Mouse (Mus musculus): ENCODE measurements at regions not wholly inside any gene's neighbourhood (a gene's known extent, or its start where the extent isn't known, plus 50 kb on each side); places are given as distances from the start of the nearest gene placed in this dataset.

DNA sequence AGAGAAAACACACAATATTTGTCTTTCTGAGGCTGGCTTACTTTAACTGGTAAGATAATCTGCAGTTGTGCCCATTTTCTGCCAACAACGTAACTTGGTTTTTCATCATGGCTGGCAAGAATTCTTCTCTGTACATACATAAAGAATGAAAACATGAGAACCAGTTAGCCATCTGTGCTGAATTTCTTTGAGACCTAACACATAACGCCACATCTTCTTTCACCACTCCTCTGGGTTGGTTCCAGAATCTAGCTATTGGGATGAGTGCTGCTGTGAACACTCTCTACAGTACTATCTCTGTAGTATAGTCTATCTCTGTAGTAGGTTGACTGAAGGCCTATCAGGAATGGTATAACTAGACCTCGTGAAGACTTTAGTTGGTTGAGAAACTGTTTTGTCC, 132.1 kb downstream of the 1700020N01Rik start:
- no peak for DNase-seq

DNA sequence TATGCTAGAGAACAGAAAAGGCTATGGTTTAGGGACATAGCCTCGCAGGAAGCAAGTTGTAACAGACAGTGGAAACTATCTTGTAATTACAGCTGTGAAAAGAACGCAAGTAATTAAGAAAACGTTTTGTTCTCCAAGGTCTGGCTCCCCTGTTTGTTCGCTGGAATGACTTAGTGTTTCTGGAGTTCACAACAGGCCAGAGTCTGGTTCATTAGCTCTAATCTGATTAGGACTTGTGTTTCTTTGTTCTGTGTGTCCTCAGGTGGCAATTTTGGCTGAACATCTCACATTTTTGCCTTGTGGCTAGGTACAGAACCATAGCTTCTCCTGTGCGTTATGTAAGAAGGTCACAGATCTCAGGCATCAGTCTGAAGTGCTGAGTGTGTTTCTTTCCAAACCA, 141.7 kb upstream of the Sgk1 start:
- peak in 1 of 2 experiments; percentile 8 for DNase-seq

DNA sequence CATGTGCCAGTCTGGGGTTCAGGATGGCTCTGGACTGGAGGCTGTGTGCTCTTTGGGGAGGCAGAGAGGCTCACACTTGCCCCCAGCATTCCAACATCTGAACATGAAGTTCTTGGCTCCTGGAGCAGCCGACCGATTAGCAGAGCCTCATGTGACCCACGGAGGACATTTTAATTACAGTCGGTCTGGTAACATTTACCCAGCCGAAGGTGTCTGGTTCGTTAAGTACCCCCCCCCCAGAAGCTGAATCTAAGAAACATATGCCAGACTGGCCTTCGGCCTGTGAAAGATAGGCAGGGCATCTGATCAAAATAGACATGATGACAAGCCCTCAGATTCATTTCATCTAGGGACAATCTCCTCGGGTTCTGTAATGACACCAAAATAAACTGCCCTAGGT, 140.4 kb upstream of the Sgk1 start:
- DNase-seq, result peak; percentile 20 to 37

DNA sequence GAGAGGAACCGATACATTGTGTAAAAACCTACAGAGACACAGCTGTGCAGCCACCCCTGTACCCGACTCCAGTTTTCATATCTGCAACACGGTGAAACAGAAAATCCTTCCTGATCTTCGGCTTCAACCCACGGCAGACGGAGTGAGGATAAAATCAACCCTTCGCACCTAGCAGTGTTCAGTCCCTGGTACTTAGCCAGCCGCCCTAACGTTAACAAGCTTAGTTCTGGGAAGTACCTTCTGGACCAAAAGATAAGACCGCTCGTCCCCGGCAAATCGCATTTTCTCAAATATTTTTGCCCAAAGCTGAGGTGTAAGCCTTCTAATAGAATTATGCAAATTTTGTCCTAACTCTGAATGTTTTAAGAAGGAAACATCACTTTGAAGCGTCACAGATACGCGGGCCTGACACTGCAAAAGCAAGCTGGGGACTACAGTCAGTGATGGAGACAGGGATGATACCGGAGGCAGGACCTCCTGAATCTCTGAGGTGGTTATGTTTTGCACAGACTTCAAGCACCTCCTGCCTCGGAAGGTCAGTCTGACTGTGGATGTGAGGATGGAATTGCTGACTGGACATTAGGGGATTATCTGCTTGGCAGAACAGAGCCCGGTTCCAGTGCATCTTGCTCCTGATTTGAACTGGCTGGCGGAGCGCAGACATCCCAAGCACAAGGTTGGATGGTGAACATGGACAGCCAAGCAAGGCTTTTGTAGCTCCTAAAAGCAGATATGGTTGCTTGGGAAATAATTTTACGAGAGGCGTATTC, 139.8 kb upstream of the Sgk1 start:
- no peak for DNase-seq

DNA sequence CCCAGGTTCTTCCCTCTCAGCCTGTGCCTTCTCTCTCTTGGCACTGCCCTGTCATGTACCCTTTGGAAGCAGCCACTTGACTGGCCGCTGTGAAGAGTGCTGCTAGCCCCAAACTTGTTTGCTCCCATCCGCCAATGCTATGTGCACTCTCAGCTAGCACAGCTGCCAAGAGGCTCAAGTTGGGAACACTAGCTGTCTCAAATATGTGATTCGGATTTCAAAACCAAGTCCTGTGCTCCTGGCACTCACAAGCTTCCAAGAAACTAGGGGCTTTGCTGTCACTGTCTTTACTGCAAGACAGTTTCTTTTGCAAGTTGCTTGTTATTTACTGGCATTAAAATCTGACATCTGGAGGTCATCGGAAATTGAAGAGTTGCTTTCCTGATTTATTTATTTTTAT, 138.6 kb upstream of the Sgk1 start:
- peak in 1 of 2 experiments; percentile 37 for DNase-seq

DNA sequence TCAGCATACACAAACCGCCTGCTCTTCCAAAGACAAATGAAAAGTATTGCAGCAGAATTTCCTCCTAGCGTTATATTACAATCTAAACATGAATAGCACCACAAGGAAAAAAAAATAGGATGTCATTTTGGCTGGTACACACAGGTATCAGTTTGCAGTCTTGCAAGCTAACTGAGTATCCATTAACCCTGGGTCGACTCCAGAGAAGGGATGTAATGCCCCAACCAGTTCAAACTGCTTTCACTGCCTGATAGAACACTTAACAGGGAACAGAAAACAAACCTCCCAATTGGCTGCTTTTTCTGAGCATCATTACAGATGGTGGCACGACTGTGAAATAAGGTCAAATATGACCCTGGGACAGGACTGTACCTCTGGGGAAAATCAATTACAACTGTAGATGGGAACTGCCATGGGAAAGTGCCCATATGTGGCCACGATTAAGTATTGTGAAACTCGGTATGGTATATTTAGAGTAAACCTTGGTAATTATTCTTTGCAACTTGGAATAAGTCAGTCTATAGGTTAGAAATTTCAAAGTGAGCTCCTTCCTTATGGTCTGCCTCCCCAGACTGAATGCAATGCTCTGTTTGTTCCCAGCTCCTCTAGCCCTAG, 137.5 kb upstream of the Sgk1 start:
- no peak for DNase-seq

DNA sequence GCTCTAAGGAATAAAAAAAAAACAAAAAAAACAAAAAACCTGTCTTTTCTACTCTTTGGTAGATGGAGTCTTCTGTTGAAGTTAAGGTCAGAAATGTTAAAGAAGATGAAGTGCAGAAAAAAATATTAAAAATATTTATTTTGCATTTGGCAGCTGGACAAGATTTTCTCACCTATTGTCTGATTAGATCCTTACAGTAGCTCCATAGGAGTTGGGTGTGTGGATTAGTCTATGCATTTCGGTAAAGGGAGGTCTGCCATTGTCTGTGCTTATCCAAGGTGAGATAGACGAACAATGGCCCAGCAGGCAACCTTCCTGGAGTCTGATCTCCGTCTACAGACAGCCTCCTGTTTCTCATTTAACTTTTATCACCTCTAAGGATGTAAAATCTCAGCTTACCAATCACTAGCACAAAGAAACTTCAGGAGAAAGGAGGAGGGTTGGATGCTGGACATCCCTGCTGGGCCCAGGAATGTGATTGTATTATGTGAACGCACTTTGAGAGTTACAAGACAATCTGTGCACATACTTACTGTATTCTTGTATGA, 136.0 kb upstream of the Sgk1 start:
- DNase-seq, result no peak

DNA sequence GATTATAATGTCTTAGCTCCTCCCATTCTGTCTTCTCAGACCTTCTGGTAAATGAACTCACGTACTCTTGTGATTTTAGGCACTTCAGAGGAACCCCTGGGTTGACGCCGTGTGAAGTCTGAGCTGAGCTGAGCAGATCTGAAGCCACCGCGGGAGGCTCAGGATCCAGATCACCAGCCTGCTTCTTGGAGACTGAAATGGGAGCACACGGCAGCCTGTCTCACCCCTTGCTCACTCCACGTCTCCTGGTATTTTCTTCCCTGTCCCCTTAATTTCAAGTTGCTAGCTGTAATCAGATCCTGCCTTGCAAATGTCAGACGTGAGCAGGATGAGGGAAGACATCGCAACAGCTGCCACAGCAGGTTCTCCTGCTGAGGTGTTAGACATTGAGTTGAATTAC, 135.3 kb upstream of the Sgk1 start:
- DNase-seq, result no peak

DNA sequence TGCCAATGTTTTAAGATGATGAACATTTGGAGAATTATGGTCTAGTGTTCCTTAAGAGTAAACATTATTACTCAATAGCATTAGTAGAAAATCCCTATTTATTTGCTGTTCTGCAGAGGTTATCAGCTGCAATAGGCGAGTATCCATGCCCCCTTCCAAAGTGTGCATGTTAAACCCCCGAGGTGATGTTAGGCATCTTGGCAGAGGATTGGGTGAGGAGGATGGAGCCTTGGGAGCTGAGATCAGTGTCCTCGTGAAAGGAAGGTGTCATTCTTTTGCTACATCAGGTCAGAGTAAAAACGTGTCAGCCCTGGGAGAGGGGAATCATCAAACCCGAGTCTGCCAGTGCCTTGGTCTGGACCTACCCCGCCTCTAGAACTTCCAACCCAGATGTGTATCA, 130.7 kb upstream of the Sgk1 start:
- no peak for DNase-seq

DNA sequence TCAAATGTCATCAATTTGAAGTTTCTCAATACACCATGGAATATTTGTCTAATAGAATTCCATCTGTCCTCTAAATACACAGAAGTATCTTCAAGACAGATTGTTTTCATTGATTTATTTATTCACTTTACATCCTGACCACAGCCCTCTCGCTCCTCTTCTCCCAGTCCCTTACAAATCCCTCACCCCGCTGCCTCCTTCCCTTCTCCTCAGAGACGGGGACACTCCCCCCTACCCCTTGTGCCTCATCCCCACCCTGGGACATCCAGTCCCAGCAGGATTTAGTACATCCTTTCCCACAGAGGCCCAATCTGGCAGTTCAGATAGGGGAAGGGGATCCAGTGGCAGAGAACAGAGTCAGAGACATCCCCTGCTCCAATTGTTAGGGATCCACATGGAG, 129.6 kb upstream of the Sgk1 start:
- no peak for DNase-seq

DNA sequence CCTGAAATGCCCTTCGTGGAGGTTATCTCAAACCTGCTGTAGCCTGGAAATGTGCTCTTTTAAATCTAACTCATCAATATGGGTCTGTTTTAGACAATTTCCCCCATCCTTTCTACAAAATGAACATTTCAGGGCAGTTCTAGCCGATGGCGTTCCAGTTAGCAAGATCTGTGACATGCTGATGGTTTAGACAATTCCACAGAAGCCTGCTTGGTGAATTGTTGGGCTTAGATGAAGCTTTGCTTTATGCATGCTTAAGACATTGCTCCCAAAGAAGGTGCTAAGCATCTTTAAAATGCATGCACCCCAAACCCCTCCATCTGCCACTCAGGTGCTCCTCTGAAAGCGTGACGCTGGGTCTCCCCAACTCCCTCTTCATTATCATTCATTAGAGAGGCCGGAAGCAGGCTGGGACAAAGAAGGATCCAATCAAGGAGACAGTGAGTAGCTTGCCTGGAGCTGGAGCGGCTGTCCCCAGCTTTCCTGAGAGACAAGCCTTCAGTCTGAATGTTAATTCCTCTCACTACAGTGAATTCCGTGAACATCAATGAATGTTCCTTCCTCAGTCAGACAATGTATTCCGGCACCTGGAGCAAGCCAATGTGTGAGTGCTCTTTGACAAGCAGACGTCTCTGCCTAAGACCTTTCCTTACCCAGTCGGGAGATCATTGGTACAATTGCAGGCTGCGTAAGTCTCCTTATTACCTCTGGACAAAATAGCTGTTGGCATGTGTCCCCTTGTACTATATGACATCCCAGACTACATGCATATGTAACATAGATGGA, 127.0 kb upstream of the Sgk1 start:
- DNase-seq, result no peak

DNA sequence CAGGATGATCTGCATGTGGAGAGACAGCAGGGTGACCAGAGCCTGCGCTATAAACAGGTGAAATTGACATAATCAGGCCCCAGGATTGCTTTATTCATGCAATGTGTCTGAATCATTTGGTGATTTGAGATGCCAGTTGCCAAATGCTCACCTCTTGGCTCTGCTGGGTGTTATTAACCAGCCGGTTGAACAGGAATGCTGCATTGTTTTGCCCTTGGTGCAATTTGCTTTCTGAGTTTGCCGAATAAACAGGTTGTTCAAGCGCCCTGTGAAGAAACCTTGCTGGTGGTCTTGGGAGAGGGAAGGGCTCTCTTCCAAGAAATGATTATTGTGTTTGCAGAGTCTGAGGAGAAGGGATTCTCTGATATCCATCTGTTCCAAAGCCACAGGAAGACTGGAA, 126.3 kb upstream of the Sgk1 start:
- DNase-seq, result no peak

DNA sequence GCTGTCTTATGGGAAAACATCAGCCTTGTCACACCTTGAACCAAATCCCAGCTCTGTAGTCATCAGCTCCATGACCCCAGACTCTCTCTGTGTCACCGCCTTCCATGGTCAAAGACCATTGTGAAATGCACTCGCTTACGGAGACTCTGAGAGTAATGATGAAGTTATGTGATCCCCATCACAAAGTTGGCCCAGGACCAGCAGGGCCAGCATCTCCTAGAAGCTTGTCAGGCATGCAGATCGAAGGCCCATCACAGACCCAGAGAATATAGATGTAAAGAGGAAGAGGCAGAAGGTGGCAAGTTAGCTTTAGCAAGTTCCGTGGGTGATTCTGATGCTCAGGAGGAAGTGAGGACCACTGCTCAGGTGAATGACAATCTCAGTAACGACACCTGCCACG, 125.2 kb upstream of the Sgk1 start:
- no peak for DNase-seq

DNA sequence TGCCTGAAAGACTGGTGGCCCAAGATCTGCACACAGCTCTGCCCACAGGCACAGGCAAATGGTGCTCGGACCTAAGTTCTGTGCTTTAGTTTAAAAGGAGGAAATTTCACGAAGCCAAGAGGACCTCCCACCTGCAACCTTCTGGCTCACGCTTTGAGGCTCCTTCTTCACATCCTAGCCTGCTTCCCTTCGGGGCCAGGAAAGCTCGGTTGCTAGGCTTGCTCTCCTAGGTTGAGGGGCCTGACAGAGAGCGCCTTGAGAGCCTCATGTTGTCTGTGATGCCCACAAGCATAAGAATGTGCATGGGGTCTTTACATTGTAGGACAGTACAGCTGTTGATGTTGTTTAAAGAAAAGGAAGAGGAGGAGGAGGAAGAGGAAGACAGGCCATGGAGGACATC, 123.9 kb upstream of the Sgk1 start:
- no peak for DNase-seq

DNA sequence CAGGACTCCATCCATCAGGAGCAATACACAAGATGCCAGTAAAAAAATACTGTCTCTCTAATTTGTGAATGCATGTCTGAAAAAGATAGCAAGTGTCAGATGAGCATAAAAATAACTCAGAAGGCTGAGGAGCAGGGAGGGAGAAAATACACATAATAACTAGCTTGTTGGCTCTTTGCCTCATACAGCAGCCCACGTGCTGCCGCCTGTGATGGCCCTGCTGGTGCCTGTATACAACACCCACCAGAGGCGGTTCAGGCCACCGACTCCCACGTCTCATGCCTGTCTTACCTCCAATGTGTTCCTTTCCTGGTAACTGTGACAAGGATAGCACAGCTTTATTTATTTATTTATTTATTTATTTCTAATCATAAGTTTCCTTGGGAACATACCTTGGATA, 119.5 kb upstream of the Sgk1 start:
- DNase-seq, result no peak

DNA sequence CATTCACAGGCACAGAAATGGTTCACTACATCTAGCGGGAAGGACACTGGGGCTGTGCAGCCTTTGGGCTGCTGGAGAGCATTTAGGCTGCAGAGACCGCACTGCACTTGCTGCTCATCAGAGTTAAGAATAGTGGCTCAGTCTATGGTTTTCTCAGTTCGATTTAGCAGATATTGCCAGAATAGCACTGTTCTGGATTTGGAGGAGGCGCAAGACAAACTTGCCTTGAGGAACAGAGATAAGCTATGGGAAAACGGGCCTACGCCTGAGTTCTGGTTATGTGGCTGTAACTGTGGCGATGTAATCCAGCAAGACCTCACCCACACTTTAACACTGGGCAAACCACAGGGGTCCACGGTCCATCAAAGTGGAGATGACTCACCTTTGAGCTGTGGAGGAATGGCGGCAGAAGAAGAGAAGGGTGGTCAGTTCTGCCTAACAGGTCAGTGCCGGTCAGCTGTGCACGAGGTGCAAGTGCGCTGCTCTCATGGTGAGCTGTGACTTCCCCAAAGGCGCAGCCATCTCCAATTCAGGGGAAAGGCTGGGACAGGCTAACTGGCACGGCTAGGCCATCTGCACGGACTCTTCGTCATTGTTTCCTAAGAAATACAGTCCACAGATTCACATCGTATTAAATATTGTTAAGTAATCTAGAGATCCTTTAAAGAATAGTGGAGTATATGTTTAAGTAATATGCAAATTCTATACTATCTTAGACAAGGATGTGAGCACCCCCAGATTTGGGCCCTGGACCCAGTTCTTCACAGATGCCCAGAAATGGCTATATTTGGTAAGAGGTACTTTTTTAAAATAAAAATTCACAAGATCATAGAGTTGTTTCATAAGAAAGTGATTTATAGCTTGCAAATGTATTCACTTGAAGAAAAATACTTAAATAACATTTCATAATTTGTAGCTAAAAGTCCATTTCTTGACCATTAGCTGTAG, 118.7 kb upstream of the Sgk1 start:
- DNase-seq, result no peak

DNA sequence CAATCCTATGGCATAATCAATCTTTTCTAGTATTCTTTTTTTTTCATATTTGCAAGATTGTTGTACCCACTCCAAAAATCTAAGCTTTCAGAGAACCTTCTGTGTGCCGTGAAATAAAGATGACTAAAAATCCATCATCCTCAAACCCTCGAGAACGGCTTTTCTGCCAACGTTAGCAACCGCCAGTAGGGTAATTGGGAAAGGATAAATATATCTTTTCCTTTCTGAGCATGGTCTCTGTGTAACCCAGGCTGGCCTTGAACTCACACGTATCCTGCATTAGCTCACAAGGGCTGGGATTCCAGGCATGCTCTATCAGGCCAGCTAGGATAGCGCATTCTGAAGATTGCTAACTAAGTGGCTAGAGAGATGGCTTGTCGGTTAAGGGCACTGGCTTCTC, 117.9 kb upstream of the Sgk1 start:
- no peak for DNase-seq

DNA sequence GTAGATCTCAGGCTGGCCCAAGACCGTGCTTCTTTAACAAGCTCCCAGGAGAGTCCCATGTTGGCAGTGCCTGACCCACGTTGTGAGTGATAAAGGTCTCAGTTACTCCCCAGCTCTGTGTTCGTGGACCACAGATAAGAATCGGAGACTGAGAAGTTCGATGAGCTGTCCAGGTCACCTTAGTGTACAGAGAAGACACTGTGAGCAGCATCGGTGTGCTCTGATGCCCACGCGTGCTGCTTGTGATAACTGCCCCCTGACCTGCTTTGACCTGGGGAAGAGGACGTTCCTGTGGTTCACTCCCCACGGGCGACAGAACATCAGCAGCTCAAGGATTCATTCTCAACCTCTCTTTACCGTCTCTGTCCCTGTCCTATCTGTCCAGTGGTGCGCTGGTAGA, 117.1 kb upstream of the Sgk1 start:
- no peak for DNase-seq

DNA sequence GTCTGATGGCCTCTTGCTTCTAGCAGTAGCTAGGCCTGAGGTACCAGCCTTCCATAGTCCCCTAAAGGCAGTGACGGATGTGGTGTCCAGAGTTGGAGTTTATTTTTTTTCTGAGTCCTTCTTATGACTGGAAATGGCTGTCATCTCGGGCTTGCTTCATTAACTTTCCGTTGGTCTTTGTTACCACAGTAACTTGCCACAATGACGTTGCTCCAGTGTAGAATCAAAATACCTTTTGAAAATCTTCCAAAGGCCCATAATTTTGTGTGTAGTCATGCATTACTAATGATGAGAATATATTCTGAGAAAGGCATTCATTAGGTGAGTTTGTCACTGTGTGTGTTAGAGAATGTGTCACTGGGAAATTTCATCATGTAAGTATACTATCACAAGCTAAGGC, 108.4 kb upstream of the Sgk1 start:
- DNase-seq, result no peak

DNA sequence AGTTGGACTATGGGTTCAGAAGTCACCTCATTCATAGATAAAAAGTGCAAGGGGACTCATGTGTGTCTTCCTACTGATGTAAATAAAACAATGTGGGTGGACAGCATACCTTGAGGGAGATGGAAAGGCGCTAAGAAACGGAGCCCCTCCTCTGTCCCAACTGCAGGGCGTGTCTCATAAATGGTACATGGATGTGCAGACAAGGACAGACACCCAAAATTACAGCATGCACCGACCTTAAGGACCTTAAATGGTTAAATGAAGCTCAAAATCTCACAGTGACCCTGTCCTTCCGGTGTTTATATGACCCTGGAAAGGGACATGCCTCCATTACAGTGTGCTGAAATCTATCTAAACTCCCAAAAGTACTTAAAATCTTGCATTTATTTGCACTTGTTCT, 106.5 kb upstream of the Sgk1 start:
- no peak for DNase-seq

DNA sequence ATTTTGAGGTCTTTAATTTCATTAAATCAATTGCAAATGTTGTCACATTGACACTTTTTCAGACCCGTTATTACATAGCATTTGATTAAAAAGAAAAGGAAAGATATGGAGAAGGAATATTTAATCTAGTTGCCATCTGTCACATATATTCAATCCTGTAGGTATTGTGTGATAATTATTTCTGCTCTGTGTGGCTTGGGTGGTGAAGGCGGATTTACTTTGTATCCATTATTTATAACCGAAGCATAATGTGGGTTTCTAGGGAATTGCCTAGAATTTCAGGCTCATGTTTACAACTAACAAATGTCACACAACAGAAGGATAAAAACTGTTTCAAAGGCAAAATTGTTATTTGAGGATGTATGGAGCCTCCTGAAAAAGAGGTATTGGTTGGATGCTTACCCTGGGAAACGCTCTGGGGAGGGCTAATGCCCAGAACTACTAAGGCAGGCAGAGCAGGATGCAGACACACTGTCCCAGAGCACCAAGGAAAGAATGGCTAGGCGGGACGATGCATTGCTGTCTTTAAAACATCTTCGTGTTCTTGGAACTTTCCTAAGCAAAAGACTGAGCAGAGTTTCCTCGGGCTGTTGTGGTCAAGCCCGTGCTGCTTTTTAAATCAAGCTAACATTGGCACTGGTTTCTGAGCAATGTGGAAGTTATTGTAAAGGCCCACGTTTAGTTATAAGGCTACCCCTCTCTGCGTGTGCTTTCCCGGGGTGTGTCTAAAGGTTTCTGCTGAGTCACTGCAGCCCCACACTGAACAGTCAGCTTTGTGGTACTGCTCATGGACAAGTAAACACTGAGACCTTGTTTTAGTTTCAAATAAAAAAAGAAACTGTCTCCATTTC, 105.8 kb upstream of the Sgk1 start:
- DNase-seq, result no peak

Data from heart, adult 18-20 months (tissue).